Mouse (Mus musculus) G1E (cell line): ENCODE measurements around the gene Zc3h18. TPM values are rescaled to one million over a fixed set of nuclear protein-coding genes. Genes with fewer than 3 reads are reported as not detected.

Experiments
- ATAC-seq: 2 replicates; pipeline ENCODE4 v1.8.0; 2016; ENCODE audit warnings: mild to moderate bottlenecking; ENCODE audit not compliant: insufficient number of reproducible peaks, poor library complexity, low FRiP score, severe bottlenecking; ENCODE audit errors: extremely low read depth
- DNase-seq: peaks from one replicate; pipeline ENCODE4 v3.0.0; 2012; ENCODE audit warnings: low spot score
- H3K27me3 ChIP-seq: 2 replicates; pipeline ENCODE4 v1.6.1; 2012; ENCODE audit warnings: mild to moderate bottlenecking, low read length, inconsistent platforms; ENCODE audit not compliant: insufficient read depth
- H3K36me3 ChIP-seq: replicated peaks from 2 replicates; pipeline ENCODE3; 2012; ENCODE audit warnings: mild to moderate bottlenecking, inconsistent platforms
- H3K4me1 ChIP-seq: 2 replicates; pipeline ENCODE4 v1.6.1; 2012; ENCODE audit warnings: low read depth, low read length, inconsistent platforms, mixed read lengths; ENCODE audit not compliant: insufficient read depth
- H3K4me3 ChIP-seq: 2 replicates; pipeline ENCODE4 v1.5.1; 2012; ENCODE audit warnings: low read depth, mild to moderate bottlenecking, inconsistent platforms, low read length, moderate library complexity, mixed read lengths
- H3K9me3 ChIP-seq: replicated peaks from 2 replicates; pipeline ENCODE4 v1.6.1; 2012; ENCODE audit warnings: inconsistent platforms
- CTCF ChIP-seq: IDR thresholded peaks from 2 replicates; pipeline ENCODE4 v1.5.1; 2012; ENCODE audit warnings: low read depth, low read length, inconsistent platforms, mixed read lengths
- GATA1 ChIP-seq: IDR thresholded peaks from 2 replicates; pipeline ENCODE4 v1.6.1; 2012; ENCODE audit warnings: borderline replicate concordance, low read length, inconsistent platforms, mixed read lengths
- GATA2 ChIP-seq: IDR thresholded peaks from 2 replicates; pipeline ENCODE4 v1.6.1; 2012; ENCODE audit warnings: low read depth, low read length, inconsistent platforms, borderline replicate concordance
- POLR2AphosphoS5 ChIP-seq: IDR thresholded peaks from 2 replicates; pipeline ENCODE4 v1.6.1; 2012; ENCODE audit warnings: low read depth, low read length, inconsistent platforms; ENCODE audit not compliant: insufficient replicate concordance
- TAL1 ChIP-seq: conservative IDR thresholded peaks from 2 replicates; pipeline ENCODE4 v1.6.1; 2012; ENCODE audit warnings: low read depth, low read length, inconsistent platforms, mixed read lengths
- polyA plus RNA-seq: library from polyadenylated mRNA; stranded (reverse); fragments of >175 nt; gene quantifications from 2 replicates; pipeline ENCODE4 v1.2.3, GENCODE M21; 2012
- total RNA-seq, 2 experiments: library from RNA; stranded (forward) in 1 of 2; stranded (reverse) in 1 of 2; fragments of 200-1000 nt in 1 of 2; fragments of >200 nt in 1 of 2; fragmentation: Nextera tagmentation in 1 of 2; gene quantifications; 2 replicates each; pipeline ENCODE4 v1.2.3; 2014 to 2017

Gene Zc3h18
- total and polyA plus RNA-seq, 3 experiments, result 40.3 to 143 (median 58.4) TPM

DNA sequence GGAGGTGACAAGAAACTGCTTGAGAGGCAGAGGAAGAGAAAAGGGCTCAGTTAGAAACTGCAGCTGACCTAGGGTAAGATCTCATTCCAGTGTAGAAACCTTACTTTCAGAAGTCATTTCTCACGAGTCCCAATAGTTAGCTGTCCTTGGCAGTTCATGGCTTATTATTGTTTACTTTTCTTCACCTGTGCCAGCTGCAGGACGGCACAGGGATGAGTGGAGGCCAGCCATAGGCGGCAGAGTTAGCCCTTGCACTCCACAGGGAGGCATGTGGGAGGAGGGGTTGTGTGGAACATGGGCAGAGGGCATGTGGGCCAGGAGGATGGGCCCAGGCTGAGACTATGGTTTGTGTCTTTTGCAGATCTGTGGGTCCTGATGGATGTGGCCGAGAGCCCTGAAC lies 6.6 kb downstream of the Zc3h18 start:
- no peak for DNase-seq
- no peak overlapping the region for H3K4me3 ChIP-seq
- no peaks in the 10 kb centered on the region for H3K27me3 ChIP-seq
- H3K4me1 ChIP-seq, result peaks cover 60% of the 10 kb centered on the region
- ATAC-seq, result no peak
- TF ChIP-seq CTCF, result no peak
- TF ChIP-seq POLR2AphosphoS5, result no peak
- TF ChIP-seq GATA1, result no peak
- no peak for TF ChIP-seq TAL1
- no peak for TF ChIP-seq GATA2
- H3K36me3 ChIP-seq, result peaks cover 99% of the 10 kb centered on the region
- no peaks in the 10 kb centered on the region for H3K9me3 ChIP-seq

DNA sequence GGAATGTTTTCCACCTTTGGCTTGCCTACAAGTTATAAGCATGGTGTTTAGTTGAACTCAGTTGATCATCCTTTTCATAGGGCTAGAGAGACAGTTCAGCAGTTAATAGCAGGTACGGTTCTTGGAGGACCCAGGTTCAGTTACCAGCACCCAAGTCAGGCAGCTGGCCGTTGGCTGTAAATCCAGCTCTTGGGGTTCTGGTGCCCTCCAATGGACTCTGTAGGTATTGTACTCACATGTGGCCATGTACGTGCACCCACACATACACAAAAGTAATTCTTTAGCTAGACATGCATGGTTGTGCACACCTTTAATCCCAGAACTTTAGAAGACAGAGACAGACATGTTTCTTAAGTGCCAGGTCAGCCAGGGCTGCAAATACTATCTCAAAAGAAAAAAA lies 12.9 kb downstream of the Zc3h18 start:
- Histone ChIP-seq H3K4me1 (peaks cover 24% of the 10 kb centered on the region), H3K27me3 (no peaks in the 10 kb centered on the region), H3K36me3 (peaks cover 96% of the 10 kb centered on the region), H3K4me3 (no peak overlapping the region), H3K9me3 (no peaks in the 10 kb centered on the region)
- ATAC-seq (no peak), DNase-seq (no peak)
- TF ChIP-seq GATA2, result no peak

DNA sequence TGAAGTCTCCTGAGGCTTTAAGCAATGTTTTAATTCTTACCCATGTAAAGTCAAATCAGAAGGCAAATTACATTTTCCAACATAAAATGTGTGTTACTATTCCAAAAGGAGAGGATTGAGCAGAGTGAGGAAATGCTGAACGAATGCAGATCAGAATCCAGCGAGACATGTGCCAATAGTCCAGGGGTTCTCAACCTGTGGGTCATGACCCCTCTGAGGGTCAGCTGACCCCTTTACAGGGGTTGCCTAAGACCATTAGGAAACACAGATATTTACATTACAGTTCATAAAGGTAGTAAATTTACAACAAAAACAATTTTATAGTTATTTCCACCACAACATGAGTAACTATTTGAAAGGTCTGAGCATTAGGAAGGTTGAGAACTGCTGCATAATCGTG lies 14.3 kb downstream of the Zc3h18 start:
- H3K36me3 ChIP-seq, result peaks cover 96% of the 10 kb centered on the region
- DNase-seq (no peak), ATAC-seq (no peak)
- no peaks in the 10 kb centered on the region for H3K27me3 ChIP-seq
- no peak for TF ChIP-seq GATA2
- TF ChIP-seq GATA1, result no peak
- TF ChIP-seq CTCF, result no peak
- no peak for TF ChIP-seq TAL1
- no peak for TF ChIP-seq POLR2AphosphoS5
- H3K4me1 ChIP-seq, result peaks cover 14% of the 10 kb centered on the region
- H3K4me3 ChIP-seq, result no peak overlapping the region
- no peaks in the 10 kb centered on the region for H3K9me3 ChIP-seq

DNA sequence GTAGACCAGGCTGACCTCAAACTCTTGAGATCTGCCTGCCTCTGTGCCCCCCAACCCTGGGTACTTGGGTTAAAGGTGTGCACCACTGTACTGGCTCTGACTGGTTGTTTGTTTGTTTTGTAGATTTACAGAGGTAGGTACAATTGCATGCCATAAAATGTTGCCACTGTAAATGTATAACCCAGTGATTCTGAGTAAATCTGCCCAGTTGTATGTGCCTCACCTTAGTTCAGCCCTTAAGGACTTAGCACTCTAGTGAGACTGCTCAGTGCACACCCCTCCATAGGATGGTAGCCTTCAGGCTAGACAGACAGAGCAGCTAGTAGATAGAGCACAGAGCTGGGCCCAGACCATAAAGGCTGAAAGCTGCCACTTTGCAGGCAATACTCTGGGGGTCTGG lies 17.3 kb downstream of the Zc3h18 start:
- ATAC-seq (no peak), DNase-seq (no peak)
- H3K36me3 ChIP-seq, result peaks cover 92% of the 10 kb centered on the region
- H3K9me3 ChIP-seq, result no peaks in the 10 kb centered on the region
- H3K4me1 ChIP-seq, result peaks cover 8% of the 10 kb centered on the region
- H3K4me3 ChIP-seq, result no peak overlapping the region
- no peaks in the 10 kb centered on the region for H3K27me3 ChIP-seq
- TF ChIP-seq GATA2 (no peak), GATA1 (no peak), TAL1 (no peak), POLR2AphosphoS5 (no peak), CTCF (no peak)

DNA sequence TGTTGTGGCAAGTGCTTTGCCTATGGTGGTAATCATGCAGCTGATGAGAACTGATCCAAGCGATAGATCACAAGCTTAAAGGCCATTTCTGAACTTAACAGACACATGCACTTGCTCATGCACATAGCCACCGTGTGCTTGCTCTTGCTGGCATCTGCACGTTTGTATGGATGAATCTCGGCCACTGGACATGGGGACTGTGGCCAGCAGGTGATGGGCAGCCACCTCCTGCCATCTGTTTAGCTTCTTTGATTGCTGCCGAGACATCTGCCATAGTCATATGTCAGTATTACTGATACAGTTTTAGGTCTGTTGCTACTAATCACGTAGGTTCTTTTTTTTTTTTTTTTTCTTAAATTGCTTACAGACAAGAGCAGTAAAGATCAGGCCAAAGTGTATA lies 18.9 kb downstream of the Zc3h18 start:
- no peaks in the 10 kb centered on the region for H3K9me3 ChIP-seq
- DNase-seq (no peak), ATAC-seq (no peak)
- H3K36me3 ChIP-seq, result peaks cover 94% of the 10 kb centered on the region
- H3K4me1 ChIP-seq, result peaks cover 4% of the 10 kb centered on the region
- H3K4me3 ChIP-seq, result no peak overlapping the region
- no peaks in the 10 kb centered on the region for H3K27me3 ChIP-seq
- TF ChIP-seq POLR2AphosphoS5 (no peak), CTCF (no peak), TAL1 (no peak), GATA1 (no peak), GATA2 (no peak)

DNA sequence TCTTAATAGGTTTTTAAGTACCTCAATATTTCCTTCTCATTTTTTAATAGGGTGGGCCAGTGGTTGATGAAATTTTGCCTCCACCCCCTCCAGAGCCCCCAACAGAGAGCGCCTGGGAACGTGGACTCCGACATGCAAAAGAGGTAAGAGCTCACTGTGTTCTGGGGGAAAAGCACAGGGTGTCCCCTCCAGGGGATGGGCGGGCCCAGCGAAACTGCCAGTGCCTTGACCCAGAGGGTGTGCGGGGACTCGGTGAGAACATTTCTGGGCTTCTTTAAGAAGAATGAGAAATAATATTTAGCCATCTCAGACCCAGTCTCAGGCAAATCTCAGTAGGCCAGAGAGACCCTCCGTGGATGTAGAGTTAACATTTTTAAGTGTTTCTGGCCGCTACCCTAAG lies 21.8 kb downstream of the Zc3h18 start:
- DNase-seq (no peak), ATAC-seq (no peak)
- H3K9me3 ChIP-seq, result no peaks in the 10 kb centered on the region
- no peaks in the 10 kb centered on the region for H3K27me3 ChIP-seq
- TF ChIP-seq GATA2 (no peak), TAL1 (no peak), POLR2AphosphoS5 (no peak), CTCF (no peak), GATA1 (no peak)
- H3K36me3 ChIP-seq, result peaks cover 96% of the 10 kb centered on the region
- peaks cover 2% of the 10 kb centered on the region for H3K4me1 ChIP-seq
- no peak overlapping the region for H3K4me3 ChIP-seq

DNA sequence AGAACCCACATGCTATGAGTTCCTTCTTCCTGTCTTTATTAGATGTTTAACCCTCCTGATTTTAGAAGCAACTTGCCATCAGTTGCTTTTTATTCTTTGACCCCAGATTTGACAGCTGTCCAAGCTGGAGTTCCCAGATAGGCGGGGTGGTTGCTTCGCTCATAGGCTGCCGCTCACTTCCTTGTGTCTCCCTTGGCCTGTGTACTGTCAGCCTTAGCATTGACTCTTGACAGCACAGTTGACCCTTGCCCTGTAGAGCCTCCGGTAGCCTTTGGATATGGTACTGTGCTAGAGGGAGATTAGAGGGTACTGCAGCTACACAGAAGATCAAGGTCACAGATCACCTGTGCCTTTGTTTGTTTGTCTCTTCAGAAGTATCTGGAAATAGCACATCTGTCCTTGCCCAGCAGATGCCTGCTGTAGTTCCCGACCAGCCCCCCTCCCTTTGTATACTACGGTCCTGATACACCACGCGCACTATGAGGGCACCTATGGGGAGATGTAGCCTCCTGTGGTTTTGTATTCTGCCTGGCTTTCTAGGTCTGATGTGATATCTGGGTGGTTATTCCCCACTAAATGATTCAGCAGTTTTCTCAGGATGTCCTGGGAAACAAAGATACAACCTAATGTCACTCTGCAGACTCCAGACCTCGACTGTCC lies 28.9 kb downstream of the Zc3h18 start:
- no peaks in the 10 kb centered on the region for H3K9me3 ChIP-seq
- DNase-seq, result peak; percentile 19
- ATAC-seq, result peak; percentile 69
- peaks cover 99% of the 10 kb centered on the region for H3K36me3 ChIP-seq
- H3K27me3 ChIP-seq, result no peaks in the 10 kb centered on the region
- peaks cover 31% of the 10 kb centered on the region for H3K4me1 ChIP-seq
- H3K4me3 ChIP-seq, result no peak overlapping the region
- TF ChIP-seq POLR2AphosphoS5, result no peak
- TF ChIP-seq GATA2, result no peak
- no peak for TF ChIP-seq CTCF
- no peak for TF ChIP-seq GATA1
- 0 out of 2 replicates have a peak, but pooled peaks have one; percentile 22 for TF ChIP-seq TAL1
